Mouse (Mus musculus): ENCODE results near the gene Car4. TPM values are rescaled to one million over a fixed set of nuclear protein-coding genes. Genes with fewer than 3 reads are reported as not detected.

Gene Car4
- polyA plus RNA-seq, 1 experiment = not detected

DNA sequence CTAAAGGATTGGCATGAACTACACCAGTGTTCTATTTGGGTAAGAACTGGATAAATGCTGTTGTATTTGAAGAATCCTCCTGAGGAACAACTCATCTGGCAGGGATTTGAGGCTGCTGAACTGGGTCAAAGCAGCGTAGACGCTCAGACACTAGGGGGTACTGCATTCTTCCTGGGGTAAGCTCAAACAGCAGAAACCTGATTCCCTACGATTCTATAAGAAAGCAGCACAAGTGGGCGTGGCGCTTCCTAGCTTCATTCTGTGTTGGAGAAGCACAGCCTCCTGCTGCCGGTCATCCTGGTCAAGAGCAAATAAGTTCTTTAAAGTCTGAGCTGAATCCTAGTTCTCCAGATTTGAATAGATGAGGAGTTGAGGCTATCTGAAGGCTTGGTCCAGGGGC, 25.3 kb upstream of the Car4 start:
- Histone ChIP-seq H3K4me3 (replicated peaks) (no peak overlapping the region), H3K27me3 (replicated peaks) (peaks cover 56% of the 10 kb centered on the region), H3K36me3 (replicated peaks; ENCODE audit: low read length) (no peaks in the 10 kb centered on the region), H3K9me3 (no peaks in the 10 kb centered on the region), H3K4me1 (no peaks in the 10 kb centered on the region)
- TF ChIP-seq FLI1 (IDR thresholded peaks at IDR 0.05; ENCODE audit: low read length) (no peak), GATA1 (IDR thresholded peaks at IDR 0.05; ENCODE audit: borderline replicate concordance, low read length) (no peak)

DNA sequence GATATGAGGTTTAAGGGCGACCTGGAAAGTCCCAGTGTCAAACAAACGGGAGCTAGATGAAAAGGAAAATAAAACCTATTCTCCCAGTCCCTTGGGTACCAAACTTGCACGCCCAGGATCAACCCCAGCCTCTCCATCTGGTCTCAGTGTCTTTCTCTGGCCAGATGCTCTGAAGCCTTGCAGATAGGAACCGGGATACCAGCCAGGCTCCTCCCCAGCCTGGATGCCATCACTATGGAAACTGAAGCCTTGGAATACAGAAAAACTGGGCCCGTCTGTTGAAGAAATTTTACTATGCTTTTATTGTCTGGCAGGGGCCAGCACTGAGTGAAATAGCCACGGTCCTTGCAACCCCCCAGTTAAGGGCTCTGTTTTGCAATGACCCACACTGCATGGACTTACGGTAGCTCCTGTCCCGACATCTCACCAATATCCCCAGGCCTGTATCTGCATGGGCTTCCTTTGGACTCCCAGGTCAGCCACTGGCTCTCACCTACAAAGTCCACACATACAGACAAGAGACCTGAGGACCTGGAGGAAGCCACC, 18.0 kb upstream of the Car4 start:
- peaks cover 53% of the 10 kb centered on the region for H3K27me3 ChIP-seq (replicated peaks)
- TF ChIP-seq FLI1 (IDR thresholded peaks at IDR 0.05; ENCODE audit: low read length) = no peak
- TF ChIP-seq GATA1 (IDR thresholded peaks at IDR 0.05; ENCODE audit: borderline replicate concordance, low read length) = no peak
- H3K4me1 ChIP-seq = peaks cover 5% of the 10 kb centered on the region
- H3K4me3 ChIP-seq (replicated peaks) = no peak overlapping the region
- no peaks in the 10 kb centered on the region for H3K9me3 ChIP-seq
- no peaks in the 10 kb centered on the region for H3K36me3 ChIP-seq (replicated peaks; ENCODE audit: low read length)

DNA sequence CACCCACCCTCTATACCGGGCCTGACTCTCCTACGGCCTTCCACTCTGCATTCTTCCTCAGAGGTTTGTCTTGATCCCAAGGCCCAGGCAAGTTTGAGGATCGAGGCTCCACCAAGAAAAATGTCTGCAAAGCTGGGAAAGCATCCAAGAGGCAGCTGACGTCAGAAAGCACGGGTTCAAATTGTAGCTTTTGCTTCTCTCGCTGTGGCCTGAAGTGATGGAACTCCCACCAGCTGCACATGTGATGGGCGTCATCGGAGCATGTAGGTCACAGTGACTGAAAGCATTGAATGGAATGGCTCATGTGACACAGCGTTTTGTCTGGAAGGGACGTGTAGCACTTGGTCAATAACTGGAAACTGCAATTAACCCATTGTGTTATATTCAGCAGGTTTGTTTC, 17.4 kb upstream of the Car4 start:
- no peaks in the 10 kb centered on the region for H3K36me3 ChIP-seq (replicated peaks; ENCODE audit: low read length)
- H3K9me3 ChIP-seq = no peaks in the 10 kb centered on the region
- H3K4me1 ChIP-seq = peaks cover 5% of the 10 kb centered on the region
- H3K27me3 ChIP-seq (replicated peaks) = peaks cover 53% of the 10 kb centered on the region
- no peak overlapping the region for H3K4me3 ChIP-seq (replicated peaks)
- TF ChIP-seq FLI1 (IDR thresholded peaks at IDR 0.05; ENCODE audit: low read length) (no peak), GATA1 (IDR thresholded peaks at IDR 0.05; ENCODE audit: borderline replicate concordance, low read length) (no peak)

DNA sequence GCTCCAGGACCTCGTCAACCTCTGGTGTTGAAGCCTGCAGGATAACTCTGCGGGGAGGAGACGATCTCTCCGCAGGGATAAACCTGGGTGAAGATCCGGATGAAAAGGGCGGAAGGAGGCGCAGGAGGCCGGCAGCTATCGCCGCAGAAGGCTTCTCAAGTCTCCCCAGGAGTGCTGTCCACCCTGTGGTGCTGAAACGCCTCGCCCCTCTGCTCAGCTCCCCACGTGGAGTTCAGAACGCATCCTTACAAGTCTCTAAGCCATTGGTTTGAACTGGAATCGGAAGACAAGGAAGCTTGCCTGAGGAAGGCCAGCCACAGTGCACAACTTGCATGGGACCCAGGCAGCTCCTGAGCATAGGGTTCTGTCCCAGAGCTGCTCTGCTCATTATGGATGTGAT, 13.6 kb upstream of the Car4 start:
- H3K36me3 ChIP-seq (replicated peaks; ENCODE audit: low read length) = no peaks in the 10 kb centered on the region
- H3K4me1 ChIP-seq = peaks cover 5% of the 10 kb centered on the region
- H3K4me3 ChIP-seq (replicated peaks) = no peak overlapping the region
- H3K9me3 ChIP-seq = peaks cover 13% of the 10 kb centered on the region
- peaks cover 63% of the 10 kb centered on the region for H3K27me3 ChIP-seq (replicated peaks)
- TF ChIP-seq FLI1 (IDR thresholded peaks at IDR 0.05; ENCODE audit: low read length) (no peak), GATA1 (IDR thresholded peaks at IDR 0.05; ENCODE audit: borderline replicate concordance, low read length) (no peak)

DNA sequence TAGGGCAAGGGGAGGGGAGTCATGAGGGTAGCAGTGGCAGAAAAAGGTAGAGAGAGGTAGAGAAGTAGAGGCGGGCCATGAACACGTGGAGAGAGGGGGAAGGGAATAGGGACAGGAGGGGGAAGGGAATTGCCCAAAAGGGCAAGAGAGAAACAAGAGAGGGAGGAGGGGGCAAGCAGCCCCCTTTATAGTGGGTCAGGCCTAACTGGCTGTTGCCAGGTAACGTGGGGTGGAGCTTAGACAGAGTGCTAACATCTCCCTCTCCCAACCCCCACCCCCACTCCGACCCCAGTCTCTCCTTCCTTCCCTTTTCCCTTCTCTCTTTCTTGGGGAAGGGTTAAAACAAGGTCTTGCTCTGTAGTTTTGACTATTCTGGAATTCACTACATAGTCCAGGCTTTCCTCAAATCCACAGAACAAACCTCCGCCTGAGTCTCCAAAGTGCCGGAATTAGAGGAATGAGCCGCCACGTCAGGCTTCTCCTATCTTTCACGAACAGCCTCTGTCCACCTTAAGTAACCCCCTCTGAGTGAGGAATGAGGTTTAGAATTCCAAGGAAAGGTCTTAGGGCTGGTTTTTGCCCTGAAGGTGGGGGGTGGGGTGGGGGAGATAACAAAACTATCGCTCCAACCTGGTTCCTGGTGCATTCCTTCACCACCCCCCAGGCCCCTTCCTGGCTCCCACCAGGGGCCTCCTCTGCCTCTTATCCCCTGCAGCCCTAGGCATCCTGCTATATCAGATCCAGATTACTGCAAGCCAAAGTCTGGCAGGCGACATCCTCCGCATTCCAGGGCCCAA, 12.7 kb upstream of the Car4 start:
- Histone ChIP-seq H3K27me3 (replicated peaks) (peaks cover 69% of the 10 kb centered on the region), H3K4me3 (replicated peaks) (no peak overlapping the region), H3K36me3 (replicated peaks; ENCODE audit: low read length) (no peaks in the 10 kb centered on the region), H3K9me3 (peaks cover 13% of the 10 kb centered on the region), H3K4me1 (peaks cover 5% of the 10 kb centered on the region)
- TF ChIP-seq GATA1 (IDR thresholded peaks at IDR 0.05; ENCODE audit: borderline replicate concordance, low read length) (no peak), FLI1 (IDR thresholded peaks at IDR 0.05; ENCODE audit: low read length) (no peak)

DNA sequence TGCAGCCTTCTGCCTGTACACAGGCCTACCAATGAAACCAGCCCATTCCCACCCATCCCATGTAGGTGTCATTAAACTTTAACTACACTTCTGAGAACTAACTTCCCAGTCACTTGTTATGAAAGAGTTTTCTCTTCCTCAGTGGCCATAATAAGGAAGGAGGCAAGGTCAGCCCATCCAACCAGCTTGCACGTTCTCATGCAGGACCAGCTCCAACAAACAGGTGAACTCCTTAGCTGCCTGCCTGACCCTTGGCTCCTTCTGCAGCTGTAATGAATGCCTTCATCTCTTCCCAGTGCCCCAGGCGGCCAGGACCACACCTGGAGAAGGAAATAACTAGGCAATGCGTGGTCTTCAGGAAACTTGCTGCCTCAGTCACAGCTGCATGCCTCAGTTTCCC, 11.7 kb upstream of the Car4 start:
- Histone ChIP-seq H3K4me3 (replicated peaks) (no peak overlapping the region), H3K9me3 (peaks cover 13% of the 10 kb centered on the region), H3K4me1 (peaks cover 5% of the 10 kb centered on the region), H3K27me3 (replicated peaks) (peaks cover 62% of the 10 kb centered on the region), H3K36me3 (replicated peaks; ENCODE audit: low read length) (no peaks in the 10 kb centered on the region)
- no peak for TF ChIP-seq GATA1 (IDR thresholded peaks at IDR 0.05; ENCODE audit: borderline replicate concordance, low read length)
- no peak for TF ChIP-seq FLI1 (IDR thresholded peaks at IDR 0.05; ENCODE audit: low read length)

DNA sequence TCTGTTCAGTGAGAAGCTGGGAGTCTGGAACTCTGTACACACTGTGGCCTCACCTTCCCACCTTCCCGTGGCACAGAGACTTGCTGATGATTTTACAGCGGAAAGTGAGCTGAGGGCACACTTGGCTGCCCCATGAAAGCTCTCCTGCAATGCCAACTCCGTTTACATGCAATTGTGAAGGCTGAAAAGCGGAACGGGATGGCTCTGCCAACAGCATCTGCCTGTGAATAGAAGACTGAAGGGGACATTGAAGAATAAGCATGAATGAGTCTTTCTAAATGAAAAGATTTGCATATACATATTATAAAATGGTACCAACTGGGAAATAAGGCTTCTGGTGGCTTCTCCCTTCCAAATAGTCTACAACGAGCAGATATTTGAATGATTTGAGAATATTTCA, 10.4 kb upstream of the Car4 start:
- Histone ChIP-seq H3K27me3 (replicated peaks) (peaks cover 65% of the 10 kb centered on the region), H3K4me3 (replicated peaks) (no peak overlapping the region), H3K9me3 (peaks cover 13% of the 10 kb centered on the region), H3K4me1 (peaks cover 5% of the 10 kb centered on the region), H3K36me3 (replicated peaks; ENCODE audit: low read length) (no peaks in the 10 kb centered on the region)
- no peak for TF ChIP-seq GATA1 (IDR thresholded peaks at IDR 0.05; ENCODE audit: borderline replicate concordance, low read length)
- no peak for TF ChIP-seq FLI1 (IDR thresholded peaks at IDR 0.05; ENCODE audit: low read length)

DNA sequence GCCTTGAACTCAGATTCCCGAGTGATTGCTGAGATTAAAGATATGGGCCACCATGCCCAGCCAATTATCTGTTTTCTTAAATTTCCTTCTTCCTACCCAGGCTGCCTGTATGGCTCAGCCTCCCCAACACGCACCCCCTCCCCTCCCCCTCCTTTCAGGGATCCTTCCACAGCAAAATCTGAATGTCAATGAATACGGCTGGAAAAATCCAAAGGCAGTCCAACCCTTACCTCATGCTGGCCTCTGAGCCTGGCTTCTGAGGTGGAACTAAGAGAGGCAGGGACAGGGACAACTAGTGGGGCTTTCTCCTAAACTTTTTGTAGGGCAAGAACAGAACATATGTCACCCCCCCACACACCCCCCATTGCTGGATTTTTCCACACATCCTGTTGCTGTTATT, 9.5 kb upstream of the Car4 start:
- peaks cover 62% of the 10 kb centered on the region for H3K27me3 ChIP-seq (replicated peaks)
- no peak for TF ChIP-seq GATA1 (IDR thresholded peaks at IDR 0.05; ENCODE audit: borderline replicate concordance, low read length)
- TF ChIP-seq FLI1 (IDR thresholded peaks at IDR 0.05; ENCODE audit: low read length) = no peak
- no peak overlapping the region for H3K4me3 ChIP-seq (replicated peaks)
- H3K36me3 ChIP-seq (replicated peaks; ENCODE audit: low read length) = no peaks in the 10 kb centered on the region
- H3K4me1 ChIP-seq = peaks cover 5% of the 10 kb centered on the region
- H3K9me3 ChIP-seq = peaks cover 13% of the 10 kb centered on the region

DNA sequence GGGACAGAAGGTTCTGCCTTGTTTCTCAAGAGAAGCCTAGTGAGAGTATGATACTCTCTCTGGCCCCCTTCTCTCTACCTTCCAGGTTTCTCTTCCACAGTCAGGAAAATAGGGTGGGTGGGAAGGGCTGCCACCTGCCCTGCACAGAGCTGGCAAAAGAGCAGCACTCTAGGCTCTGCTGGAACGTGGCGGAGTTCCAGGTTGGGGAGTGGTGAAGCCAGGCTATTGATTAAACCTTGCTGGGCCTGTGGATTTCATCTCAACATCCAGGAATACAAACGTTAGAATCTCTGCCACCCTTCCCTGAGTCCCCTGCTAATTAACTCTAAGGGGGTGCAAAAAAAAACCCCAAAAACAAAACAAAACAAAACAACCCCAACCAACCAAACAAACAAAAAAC, 9.1 kb upstream of the Car4 start:
- H3K27me3 ChIP-seq (replicated peaks) = peaks cover 61% of the 10 kb centered on the region
- H3K4me1 ChIP-seq = peaks cover 5% of the 10 kb centered on the region
- no peak for TF ChIP-seq FLI1 (IDR thresholded peaks at IDR 0.05; ENCODE audit: low read length)
- no peak for TF ChIP-seq GATA1 (IDR thresholded peaks at IDR 0.05; ENCODE audit: borderline replicate concordance, low read length)
- no peak overlapping the region for H3K4me3 ChIP-seq (replicated peaks)
- H3K36me3 ChIP-seq (replicated peaks; ENCODE audit: low read length) = no peaks in the 10 kb centered on the region
- H3K9me3 ChIP-seq = peaks cover 13% of the 10 kb centered on the region

DNA sequence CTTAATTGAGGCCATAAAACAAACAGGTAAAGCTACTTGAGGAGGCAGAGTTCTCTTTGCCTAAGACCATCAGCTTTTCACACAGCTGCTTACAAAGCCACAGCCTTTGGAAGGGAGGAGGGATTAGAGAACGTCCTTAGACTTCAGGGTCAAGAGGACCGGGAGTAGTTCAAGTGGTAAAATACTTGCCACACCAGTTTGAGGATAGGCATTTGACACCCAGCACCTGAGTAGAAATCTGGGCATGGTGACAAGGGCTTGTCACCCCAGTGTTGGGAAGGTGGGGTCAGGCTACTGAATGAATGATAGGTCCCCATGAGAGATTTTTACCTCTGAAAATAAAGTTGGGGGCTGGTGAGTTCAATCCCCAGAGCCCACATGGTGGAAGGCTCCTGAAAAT, 5.0 kb upstream of the Car4 start:
- H3K36me3 ChIP-seq (replicated peaks; ENCODE audit: low read length) = no peaks in the 10 kb centered on the region
- TF ChIP-seq GATA1 (IDR thresholded peaks at IDR 0.05; ENCODE audit: borderline replicate concordance, low read length) = no peak
- no peak for TF ChIP-seq FLI1 (IDR thresholded peaks at IDR 0.05; ENCODE audit: low read length)
- peaks cover 5% of the 10 kb centered on the region for H3K4me1 ChIP-seq
- H3K27me3 ChIP-seq (replicated peaks) = peaks cover 53% of the 10 kb centered on the region
- no peak overlapping the region for H3K4me3 ChIP-seq (replicated peaks)
- no peaks in the 10 kb centered on the region; the same call in 1 of the 2 replicates for H3K9me3 ChIP-seq
